9 mouse cellular contexts compared by ENCODE assay signal in the genomic region with DNA sequence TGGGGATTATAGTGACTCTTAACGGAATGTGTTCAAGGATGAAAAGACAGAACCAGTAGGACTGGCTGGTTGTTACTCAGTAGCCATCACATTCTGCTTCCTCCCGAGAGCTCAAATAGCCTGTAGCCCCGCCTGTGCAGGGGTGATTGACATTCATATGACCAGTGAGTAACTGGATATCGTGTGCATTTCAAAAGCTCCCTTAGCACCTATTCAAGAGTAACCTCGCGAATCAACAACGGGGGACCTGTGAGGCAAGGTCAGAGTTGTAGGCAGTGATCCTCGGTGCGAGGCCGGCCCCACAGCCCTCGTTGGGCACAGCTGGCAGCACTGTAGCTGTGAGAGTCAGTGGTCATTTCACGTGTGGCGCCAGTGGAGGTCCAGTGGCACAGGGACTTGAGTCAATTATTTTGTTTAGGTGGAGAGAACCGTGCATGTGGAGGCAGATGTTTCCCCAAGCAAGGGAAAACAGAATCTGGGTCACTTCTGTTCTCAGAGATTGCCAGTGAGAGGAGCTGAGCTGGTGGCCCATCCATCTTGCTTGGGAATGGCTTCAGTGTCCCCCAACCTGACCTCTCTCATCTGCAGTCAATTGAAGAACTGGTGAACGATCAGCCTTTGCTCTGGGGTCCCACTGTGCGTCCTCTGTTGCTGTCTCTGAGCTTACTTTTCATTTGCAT. TPM values are rescaled to one million over a fixed set of nuclear protein-coding genes. Genes with fewer than 3 reads are reported as not detected.
DNase-seq lines count a peak whose midpoint lies in the region; ATAC-seq and TF ChIP-seq lines count a peak whose summit lies in the region.
"Had no signal": no experiment of that assay in that cellular context is flagged by ENCODE, and none has a peak within 500 bp of the region (broad histone marks: within the 10 kb centered on the region; RNA-seq: fewer than 3 reads in every experiment).

No protein-coding gene starts in this region.

- no peaks in the 10 kb centered on the region for H3K4me1 ChIP-seq in lung, postnatal 0 days (ENCODE audit: insufficient read depth, low read depth, low read length)
- peaks cover 46% of the 10 kb centered on the region for H3K4me1 ChIP-seq in embryonic facial prominence, embryonic 10.5 days

- peak overlapping the region; percentile 54; the same call in 1 of the 2 replicates for H3K27ac ChIP-seq in lung, postnatal 0 days (ENCODE audit: low read length)
- peak overlapping the region; percentile 67 for H3K27ac ChIP-seq in embryonic facial prominence, embryonic 10.5 days (replicated peaks)

- H3K4me2 ChIP-seq in lung, postnatal 0 days (replicated peaks; ENCODE audit: low read depth, low read length) = no peak overlapping the region

- WGBS in lung, postnatal 0 days = 45% methylated on average over 16 of the region's 16 CpGs
- 51% methylated on average over 16 of the region's 16 CpGs for WGBS in embryonic facial prominence, embryonic 10.5 days

- H3K9ac ChIP-seq in lung, postnatal 0 days (replicated peaks; ENCODE audit: low read depth) = no peak overlapping the region

- no peaks in the 10 kb centered on the region for H3K9me3 ChIP-seq in lung, postnatal 0 days (ENCODE audit: low read length)
- H3K9me3 ChIP-seq in embryonic facial prominence, embryonic 10.5 days = peaks cover 2% of the 10 kb centered on the region; the same call in 1 of the 2 replicates

- H3K27me3 ChIP-seq in lung, postnatal 0 days (replicated peaks; ENCODE audit: insufficient read depth, low read length) = no peaks in the 10 kb centered on the region
- H3K27me3 ChIP-seq in embryonic facial prominence, embryonic 10.5 days (replicated peaks; ENCODE audit: low read depth, poor library complexity, severe bottlenecking) = peaks cover 11% of the 10 kb centered on the region

- ATAC-seq in lung, postnatal 0 days = no peak

- DNase-seq in lung, postnatal 0 days (ENCODE audit: low spot score) = no peak
- no peak for DNase-seq in lung, postnatal 25 days (ENCODE audit: low spot score)
- DNase-seq in ES-CJ7 (ENCODE audit: low read depth, low spot score) = peak; percentile 72
- DNase-seq in embryonic facial prominence, embryonic 10.5 days (ENCODE audit: low spot score) = peak; percentile 25
- peak; percentile 19 for DNase-seq in retina, postnatal 1 day
- no peak for DNase-seq in frontal cortex, postnatal 25 days (ENCODE audit: low spot score in 2 of 2)
- DNase-seq in urinary bladder, postnatal 10 days (ENCODE audit: low spot score) = no peak
- DNase-seq in left cerebral cortex, adult 9 months (ENCODE audit: low spot score in 2 of 2) = no peak
- DNase-seq: cerebellum, postnatal 36 days had no signal

- H3K4me3 ChIP-seq in lung, postnatal 0 days (ENCODE audit: low read depth, low read length) = no peak overlapping the region
- peak overlapping the region; percentile 23; the same call in 1 of the 2 replicates for H3K4me3 ChIP-seq in embryonic facial prominence, embryonic 10.5 days

- no peak for TF ChIP-seq CTCF in lung, postnatal 0 days (IDR thresholded peaks at IDR 0.05)

- no peaks in the 10 kb centered on the region for H3K36me3 ChIP-seq in lung, postnatal 0 days (ENCODE audit: insufficient read depth, low read length)
- no peaks in the 10 kb centered on the region for H3K36me3 ChIP-seq in embryonic facial prominence, embryonic 10.5 days (replicated peaks)

- no peak for TF ChIP-seq EP300 in lung, postnatal 0 days (IDR thresholded peaks at IDR 0.05)

RNA-seq across cellular contexts. Expression of a gene that starts 41.1 kb away (rescaled TPM):
- 8.2 and 9.9 TPM in 2 replicates for polyA plus RNA-seq in lung, postnatal 0 days (2015; fragmentation: Nextera tagmentation; extraction: Ambion mirVana)
- polyA plus RNA-seq in embryonic facial prominence, embryonic 10.5 days (2016; fragmentation: Nextera tagmentation; extraction: Ambion mirVana) = 0.51 and 0.57 TPM in 2 replicates

RNA-seq across cellular contexts. Expression of a gene that starts 50.8 kb away (rescaled TPM):
- not detected in 2 replicates for polyA plus RNA-seq in lung, postnatal 0 days (2015; fragmentation: Nextera tagmentation; extraction: Ambion mirVana)
- not detected in 2 replicates for polyA plus RNA-seq in embryonic facial prominence, embryonic 10.5 days (2016; fragmentation: Nextera tagmentation; extraction: Ambion mirVana)

Comparison
In these comparisons a context has a peak if more than half of its experiments do, and no peak if none do; other contexts are left out.
1. DNase-seq: peak in ES-CJ7 (single experiment), embryonic facial prominence, embryonic 10.5 days (single experiment) and retina, postnatal 1 day (single experiment); none in lung, postnatal 0 days (single experiment), lung, postnatal 25 days (single experiment), frontal cortex, postnatal 25 days (0 of 2), urinary bladder, postnatal 10 days (single experiment) and left cerebral cortex, adult 9 months (0 of 2).